Mouse (Mus musculus): ENCODE results near the gene Icam2. TPM values are rescaled to one million over a fixed set of nuclear protein-coding genes. Genes with fewer than 3 reads are reported as not detected.

Gene Icam2
- polyA plus RNA-seq, 1 experiment = not detected

GRCm38 (mm10) chr11:106332458-106332857, 55.4 kb downstream of the Icam2 start:
- Histone ChIP-seq H3K4me3 (ENCODE audit: insufficient read depth, low read length) (no peak overlapping the region), H3K27ac (ENCODE audit: insufficient read depth, low read length) (no peak overlapping the region), H3K4me1 (ENCODE audit: control insufficient read depth, insufficient read depth, low read length) (no peaks in the 10 kb centered on the region)
- no peak for TF ChIP-seq POLR2A (IDR thresholded peaks at IDR 0.05; ENCODE audit: low read depth, low read length)
- TF ChIP-seq CTCF (IDR thresholded peaks at IDR 0.05; ENCODE audit: borderline replicate concordance, insufficient read depth, low read length) = no peak

GRCm38 (mm10) chr11:106329682-106330081, 58.2 kb downstream of the Icam2 start:
- no peaks in the 10 kb centered on the region for H3K4me1 ChIP-seq (ENCODE audit: control insufficient read depth, insufficient read depth, low read length)
- H3K4me3 ChIP-seq (ENCODE audit: insufficient read depth, low read length) = no peak overlapping the region
- TF ChIP-seq CTCF (IDR thresholded peaks at IDR 0.05; ENCODE audit: borderline replicate concordance, insufficient read depth, low read length) = no peak
- TF ChIP-seq POLR2A (IDR thresholded peaks at IDR 0.05; ENCODE audit: low read depth, low read length) = no peak

DNA sequence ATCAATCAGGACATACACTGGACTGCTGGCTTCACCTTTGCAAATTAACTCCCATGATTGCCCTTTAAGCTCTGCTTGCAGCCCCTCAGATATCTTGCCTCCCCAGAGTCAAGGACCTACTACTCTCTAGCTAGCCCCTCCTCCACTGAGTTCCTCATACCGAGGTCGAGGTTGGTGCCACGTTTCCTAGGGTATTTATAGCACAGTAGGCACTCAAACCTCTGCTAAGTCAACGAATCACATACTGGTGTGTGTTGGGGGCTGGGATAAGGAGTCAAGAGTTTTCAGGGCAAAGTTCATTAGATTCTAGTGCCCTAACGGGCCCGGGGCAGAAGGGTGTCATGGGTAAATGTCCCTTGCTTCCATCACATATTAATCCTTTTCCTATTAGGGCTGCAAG, 58.7 kb downstream of the Icam2 start:
- TF ChIP-seq POLR2A (IDR thresholded peaks at IDR 0.05; ENCODE audit: low read depth, low read length) = no peak
- TF ChIP-seq CTCF (IDR thresholded peaks at IDR 0.05; ENCODE audit: borderline replicate concordance, insufficient read depth, low read length) = no peak
- H3K4me1 ChIP-seq (ENCODE audit: control insufficient read depth, insufficient read depth, low read length) = no peaks in the 10 kb centered on the region

More at GRCm38 (mm10) chr11:106329682-106330081, 58.2 kb downstream of the Icam2 start:
- H3K27ac ChIP-seq (ENCODE audit: insufficient read depth, low read length) = no peak overlapping the region

GRCm38 (mm10) chr11:106328521-106328920, 59.4 kb downstream of the Icam2 start:
- H3K4me3 ChIP-seq (ENCODE audit: insufficient read depth, low read length) = no peak overlapping the region
- H3K27ac ChIP-seq (ENCODE audit: insufficient read depth, low read length) = no peak overlapping the region
- TF ChIP-seq CTCF (IDR thresholded peaks at IDR 0.05; ENCODE audit: borderline replicate concordance, insufficient read depth, low read length) = no peak
- no peak for TF ChIP-seq POLR2A (IDR thresholded peaks at IDR 0.05; ENCODE audit: low read depth, low read length)
- no peaks in the 10 kb centered on the region for H3K4me1 ChIP-seq (ENCODE audit: control insufficient read depth, insufficient read depth, low read length)

More for the DNA sequence above, 58.7 kb downstream of the Icam2 start:
- Histone ChIP-seq H3K4me3 (ENCODE audit: insufficient read depth, low read length) (no peak overlapping the region), H3K27ac (ENCODE audit: insufficient read depth, low read length) (no peak overlapping the region)

Other genes starting within 250 kb of the Icam2 start
- not detected in 2 replicates for gene Gm10840, start 227.2 kb downstream of the Icam2 start, polyA plus RNA-seq (2011; ENCODE audit: insufficient read length, low read depth, missing spikeins)
- gene Limd2, start 227.2 kb downstream of the Icam2 start, polyA plus RNA-seq (2011; ENCODE audit: insufficient read length, low read depth, missing spikeins) = 67.2 and 70.6 TPM in 2 replicates
- 22.4 and 24.0 TPM in 2 replicates for gene Strada, start 185.9 kb downstream of the Icam2 start, polyA plus RNA-seq (2011; ENCODE audit: insufficient read length, low read depth, missing spikeins)
- 101 and 110 TPM in 2 replicates for gene Ccdc47, start 171.7 kb downstream of the Icam2 start, polyA plus RNA-seq (2011; ENCODE audit: insufficient read length, low read depth, missing spikeins)
- 55.0 and 58.3 TPM in 2 replicates for gene Ddx42, start 171.1 kb downstream of the Icam2 start, polyA plus RNA-seq (2011; ENCODE audit: insufficient read length, low read depth, missing spikeins)
- 49.5 and 60.5 TPM in 2 replicates for gene Ftsj3, start 132.0 kb downstream of the Icam2 start, polyA plus RNA-seq (2011; ENCODE audit: insufficient read length, low read depth, missing spikeins)
- 141 and 156 TPM in 2 replicates for gene Psmc5, start 131.9 kb downstream of the Icam2 start, polyA plus RNA-seq (2011; ENCODE audit: insufficient read length, low read depth, missing spikeins)
- 50.4 and 64.3 TPM in 2 replicates for gene Smarcd2, start 115.1 kb downstream of the Icam2 start, polyA plus RNA-seq (2011; ENCODE audit: insufficient read length, low read depth, missing spikeins)
- gene Tcam1, start 111.4 kb downstream of the Icam2 start, polyA plus RNA-seq (2011; ENCODE audit: insufficient read length, low read depth, missing spikeins) = 0.16 and 0.18 TPM in 2 replicates
- gene Gh, start 86.2 kb downstream of the Icam2 start, polyA plus RNA-seq (2011; ENCODE audit: insufficient read length, low read depth, missing spikeins) = not detected in 2 replicates
- not detected in 2 replicates for gene Cd79b, start 73.3 kb downstream of the Icam2 start, polyA plus RNA-seq (2011; ENCODE audit: insufficient read length, low read depth, missing spikeins)
- not detected in 2 replicates for gene Scn4a, start 34.8 kb downstream of the Icam2 start, polyA plus RNA-seq (2011; ENCODE audit: insufficient read length, low read depth, missing spikeins)
- gene Prr29, start 22.6 kb downstream of the Icam2 start, polyA plus RNA-seq (2011; ENCODE audit: insufficient read length, low read depth, missing spikeins) = not detected in 2 replicates
- 9.3 and 10.9 TPM in 2 replicates for gene Ern1, start 99.8 kb upstream of the Icam2 start, polyA plus RNA-seq (2011; ENCODE audit: insufficient read length, low read depth, missing spikeins)
- 13.3 and 14.0 TPM in 2 replicates for gene Tex2, start 225.3 kb upstream of the Icam2 start, polyA plus RNA-seq (2011; ENCODE audit: insufficient read length, low read depth, missing spikeins)

Measured in embryonic fibroblast, embryonic 13.5 days (primary cell).